Mouse (Mus musculus) CD8-positive naive resting alpha-beta T cell, adult 2 months (primary cell): ENCODE data around the gene Mybph.
"Not testable (repeated sequence)": the region's sequence is repeated elsewhere in the genome, so short reads cannot be mapped to it uniquely, and the experiment has no call there.

Experiments used
- DNase-seq, 2 experiments: peaks; one replicate each; pipeline ENCODE4 v3.0.0; 2022; ENCODE audit warnings: low read depth in 2 of 2, low spot score in 2 of 2

Mybph gene

GRCm38 (mm10) chr1:134232326-134232725, 39.1 kb downstream of the Mybph start:
- DNase-seq, result no peak

DNA sequence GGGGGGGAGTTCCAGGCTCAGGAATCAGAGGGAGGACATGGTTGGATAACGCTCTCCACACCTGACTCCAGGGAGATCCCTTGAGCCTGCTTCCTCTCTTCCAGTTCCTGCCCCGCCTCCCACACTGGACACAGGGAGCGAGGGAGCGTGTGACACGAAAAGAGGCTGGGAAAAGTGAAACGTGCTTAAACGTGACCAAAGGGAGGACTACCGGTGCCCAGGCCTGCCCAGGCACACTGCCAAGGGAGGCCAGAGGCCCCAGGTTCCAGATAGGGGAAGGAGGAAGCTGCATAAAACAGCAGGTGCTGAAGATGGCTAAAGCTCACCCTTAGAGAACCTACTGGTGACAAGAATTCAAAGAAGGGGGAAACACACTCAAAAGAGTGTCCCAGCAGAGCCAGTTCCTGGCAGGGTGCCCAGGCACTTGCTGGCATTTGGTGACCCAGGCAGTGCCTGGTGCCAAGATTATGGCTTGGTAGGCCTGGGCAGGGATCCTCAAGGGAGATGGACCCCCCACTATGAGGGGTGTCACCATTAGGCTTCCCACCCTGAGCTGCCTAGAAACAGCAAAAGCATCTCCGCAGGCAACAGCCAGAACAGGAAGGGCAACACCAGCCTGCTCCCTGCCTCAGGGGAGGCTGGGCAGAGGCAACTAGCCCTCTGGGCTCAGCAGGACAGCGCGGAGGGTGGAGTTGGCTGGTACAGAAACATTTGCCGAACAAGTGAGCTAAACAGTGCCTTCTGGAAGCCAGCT, 39.7 kb downstream of the Mybph start:
- DNase-seq, result no peak

DNA sequence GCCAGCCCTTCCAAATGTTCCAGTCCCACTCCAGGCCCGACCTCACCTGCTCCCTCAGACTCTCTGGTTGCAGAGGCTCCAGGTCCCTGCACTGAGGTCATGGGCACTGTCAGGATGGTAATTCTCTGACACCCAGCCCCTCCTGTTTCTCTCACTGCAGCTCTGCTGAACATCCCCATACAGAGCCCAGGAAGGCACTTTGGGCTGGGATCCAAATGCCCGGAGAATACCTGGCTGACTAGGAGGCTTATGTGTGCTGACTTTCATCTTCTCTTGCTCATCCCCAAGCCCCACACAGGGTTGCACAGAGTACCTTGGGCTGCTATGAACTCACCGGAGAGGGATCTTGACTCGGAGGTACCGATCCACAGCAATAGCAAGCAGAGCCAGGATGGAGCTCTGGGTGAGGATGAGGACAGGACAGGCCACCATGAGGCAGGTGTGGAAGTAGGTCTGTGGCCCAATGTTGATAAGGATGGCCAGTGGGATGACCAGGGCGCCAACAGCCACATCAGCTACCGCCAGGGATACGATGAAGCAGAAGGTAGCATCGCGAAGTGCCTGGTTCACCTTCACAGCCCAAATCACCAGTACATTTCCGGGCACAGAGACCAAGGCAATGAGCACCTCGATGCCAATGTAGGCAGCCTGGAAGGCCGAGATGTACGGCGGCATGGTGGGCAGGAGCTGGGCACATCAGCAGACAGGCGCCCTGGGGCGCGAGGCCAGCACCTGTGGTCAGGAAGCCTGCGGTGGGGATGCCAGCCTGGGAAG, 40.6 kb downstream of the Mybph start:
- DNase-seq, result no peak

GRCm38 (mm10) chr1:134234455-134235390, 41.5 kb downstream of the Mybph start:
- no peak for DNase-seq

GRCm38 (mm10) chr1:134235391-134235921, 42.2 kb downstream of the Mybph start, which contains the start of gene Adora1:
Gene Adora1, minus strand, starts transcription at chr1:134235431.
- DNase-seq, result no peak

- DNase-seq, result no peak
These were observed 42.9 kb downstream of the Mybph start for GRCm38 (mm10) chr1:134236142-134236541.

- no peak for DNase-seq
These were observed 44.2 kb downstream of the Mybph start for GRCm38 (mm10) chr1:134237438-134237837.

DNA sequence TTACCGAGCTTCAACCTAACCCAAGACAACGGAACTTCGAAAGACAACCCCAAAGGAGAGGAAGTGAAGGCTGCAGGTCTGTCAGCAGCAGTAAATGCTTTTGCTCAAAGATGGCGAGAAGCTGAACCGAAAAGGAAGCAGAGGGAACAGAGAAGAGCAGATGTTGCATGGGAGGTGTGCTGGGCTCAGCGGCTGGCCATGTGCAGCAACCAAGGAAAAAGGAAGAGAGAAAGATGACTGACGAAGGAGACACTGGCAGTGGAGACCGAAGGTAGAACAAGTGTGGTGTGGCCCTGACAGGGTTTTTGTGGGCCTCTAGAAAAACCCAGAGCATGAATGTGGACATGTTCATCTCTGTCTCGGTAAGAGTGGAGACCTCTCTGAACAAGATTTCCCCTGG, 47.5 kb downstream of the Mybph start:
- no peak for DNase-seq

- no peak for DNase-seq
These were observed 48.0 kb downstream of the Mybph start for GRCm38 (mm10) chr1:134241298-134241697.

GRCm38 (mm10) chr1:134242286-134242685, 49.0 kb downstream of the Mybph start:
- DNase-seq, result no peak

DNA sequence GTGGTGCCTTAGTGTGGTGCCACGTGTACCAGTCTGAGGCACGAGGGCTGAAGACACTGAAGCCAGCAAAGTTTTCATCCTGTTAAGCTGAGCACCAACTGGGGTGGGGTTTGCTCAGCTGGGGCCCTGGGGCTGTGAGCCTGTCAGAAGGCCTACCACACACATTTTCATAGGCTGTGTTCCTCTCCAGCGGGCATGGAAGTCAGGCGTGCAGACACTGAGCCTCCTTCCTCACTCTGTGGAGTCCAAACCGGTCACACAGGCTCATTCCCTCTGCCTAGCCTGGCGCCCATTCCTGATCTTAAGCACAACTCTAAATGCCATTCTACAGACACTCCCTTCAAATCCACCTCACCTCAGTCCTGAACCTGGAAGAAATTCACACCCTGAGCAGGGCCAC, 50.3 kb downstream of the Mybph start:
- no peak for DNase-seq

DNA sequence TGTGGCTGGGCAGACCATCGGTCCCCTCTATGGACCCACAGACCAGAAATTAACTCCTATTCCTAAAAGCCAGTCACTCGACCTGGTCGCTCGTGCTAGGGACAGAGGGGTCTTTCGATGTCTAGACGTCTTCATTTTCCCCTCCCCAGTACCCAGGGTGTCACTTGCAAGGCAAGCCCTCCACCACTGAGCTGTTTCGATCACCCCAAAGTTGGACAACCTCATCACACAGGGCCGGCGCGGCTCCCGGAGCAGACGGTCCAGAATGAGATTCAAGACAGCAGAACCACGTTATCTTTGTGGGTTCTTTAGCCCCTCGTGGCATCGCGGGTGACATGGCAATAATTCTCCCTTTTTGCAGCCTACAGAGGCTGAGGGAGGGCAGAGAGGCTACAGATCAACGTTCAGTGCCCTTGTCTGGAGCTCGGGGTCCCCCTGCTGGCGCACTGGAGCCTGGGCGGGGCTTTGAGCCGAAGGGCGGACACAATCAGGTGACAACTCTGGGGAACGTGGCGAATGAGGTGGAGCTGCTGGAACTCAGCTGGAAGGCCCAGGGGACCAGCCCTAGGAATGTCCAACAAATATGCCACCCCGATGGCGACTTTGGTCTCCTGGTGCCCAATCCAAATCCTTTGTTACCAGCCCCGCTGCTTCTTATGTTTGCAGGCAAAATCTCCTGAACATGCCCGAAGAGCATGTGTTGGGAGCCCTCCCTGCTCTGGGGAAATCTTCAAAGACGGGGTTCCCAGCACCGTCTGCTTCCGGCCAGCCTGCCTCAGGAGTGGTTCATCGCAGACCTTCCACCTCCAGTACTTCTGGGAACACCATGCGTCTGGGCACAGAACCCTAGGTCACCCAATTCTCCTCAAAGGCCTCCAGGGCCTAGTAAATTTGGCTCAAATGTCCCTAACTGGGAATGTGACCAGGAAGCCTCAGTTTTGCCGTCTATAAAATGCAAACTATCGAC, 51.0 kb downstream of the Mybph start:
- DNase-seq, result peak in 1 of 2 experiments; percentile 29

DNA sequence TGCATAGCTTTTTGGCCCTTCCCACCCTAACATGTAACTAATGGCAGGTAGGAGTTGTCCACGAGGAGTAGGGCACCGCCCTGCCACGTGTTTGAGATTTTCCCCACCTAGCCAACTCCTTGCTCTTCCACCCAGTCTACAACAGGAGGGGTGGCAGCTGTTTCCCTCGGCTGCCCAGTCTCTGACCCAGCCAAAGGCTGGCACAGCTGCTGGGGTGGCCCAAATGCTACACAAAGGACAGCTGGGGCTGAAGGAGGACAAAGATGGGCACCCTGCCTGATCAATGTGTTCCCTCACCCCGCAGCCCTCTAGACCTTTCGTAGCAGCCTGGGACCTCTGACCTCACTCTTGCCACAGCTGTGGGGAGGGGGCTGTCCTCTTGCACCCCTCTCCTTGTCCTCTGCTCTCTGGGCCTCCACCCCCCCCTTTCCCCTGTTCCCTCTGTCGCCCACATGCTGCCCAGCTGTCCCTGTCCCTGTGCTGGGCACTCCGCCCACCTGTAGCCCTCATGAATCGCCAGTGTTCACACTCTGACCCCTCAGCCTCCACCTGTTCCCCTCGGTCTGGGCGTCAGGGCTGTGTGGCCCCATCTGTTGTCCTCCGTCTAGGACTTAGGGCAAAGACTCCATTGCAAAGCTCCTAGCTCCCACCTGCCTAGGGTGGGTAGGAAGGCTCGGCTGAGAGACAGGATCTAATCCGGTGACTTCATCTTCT, 51.9 kb downstream of the Mybph start:
- no peak for DNase-seq

DNA sequence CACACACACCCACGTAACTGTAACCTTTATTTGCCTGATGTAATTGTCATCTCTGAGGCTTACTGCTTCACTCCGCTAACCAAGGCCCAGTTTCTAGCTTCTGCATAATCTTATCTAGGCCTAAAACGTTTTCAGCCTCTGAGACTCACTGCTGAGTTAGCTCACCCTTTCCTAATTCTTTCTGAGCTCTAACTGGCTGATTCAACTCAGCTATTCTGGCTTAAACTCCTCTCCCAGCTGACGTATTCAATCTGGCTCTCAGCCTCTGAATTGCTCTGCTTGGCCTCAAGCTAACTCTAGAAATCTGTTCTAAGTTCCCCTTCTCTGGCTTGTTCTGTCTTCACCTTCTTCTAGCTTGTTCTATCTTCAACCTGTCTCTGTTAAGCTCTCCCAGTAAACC, 53.3 kb downstream of the Mybph start:
- no peak for DNase-seq

DNA sequence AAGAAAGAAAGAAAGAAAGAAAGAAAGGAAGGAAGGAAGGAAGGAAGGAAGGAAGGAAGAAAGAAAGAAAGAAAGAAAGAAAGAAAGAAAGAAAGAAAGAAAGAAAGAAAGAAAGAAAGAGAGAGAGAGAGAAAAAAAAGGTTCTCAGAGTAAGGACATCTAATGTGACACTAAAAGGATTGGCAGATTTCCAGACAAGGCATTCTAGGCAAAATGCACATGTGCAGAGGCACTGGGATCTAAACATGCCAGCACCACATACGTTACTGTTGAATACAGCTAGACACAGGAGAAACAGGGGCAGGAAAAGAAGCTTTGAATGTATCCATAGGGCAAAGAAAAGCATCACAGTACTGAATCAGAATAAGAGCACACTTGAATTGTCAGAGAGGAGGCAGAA, 56.4 kb downstream of the Mybph start:
- DNase-seq, result not testable (repeated sequence)
